Mouse (Mus musculus) liver, postnatal 0 days (tissue): ENCODE measurements at regions not wholly inside any gene's neighbourhood (a gene's known extent, or its start where the extent isn't known, plus 50 kb on each side); places are given as distances from the start of the nearest gene placed in this dataset.

Source experiments
- CTCF ChIP-seq: sonication (generic); IDR thresholded peaks from 2 replicates; pipeline ENCODE4 v1.5.1; 2016; ENCODE audit warnings: antibody characterized with exemption, low read depth
- EP300 ChIP-seq: IDR thresholded peaks from 2 replicates; pipeline ENCODE4 v1.6.1; 2016; ENCODE audit warnings: antibody characterized with exemption, low read depth, mild to moderate bottlenecking

GRCm38 (mm10) chr7:54767341-54767740, 68.0 kb upstream of the Luzp2 start:
- TF ChIP-seq EP300: no peak
- no peak for TF ChIP-seq CTCF
